Mouse (Mus musculus) frontal cortex, postnatal 14 days (tissue): ENCODE data around the gene Ebf1.

Experiments used
- DNase-seq, 2 experiments: peaks; one replicate each; pipeline ENCODE4 v3.0.0; 2022; ENCODE audit warnings: low spot score in 2 of 2

Gene Ebf1

DNA sequence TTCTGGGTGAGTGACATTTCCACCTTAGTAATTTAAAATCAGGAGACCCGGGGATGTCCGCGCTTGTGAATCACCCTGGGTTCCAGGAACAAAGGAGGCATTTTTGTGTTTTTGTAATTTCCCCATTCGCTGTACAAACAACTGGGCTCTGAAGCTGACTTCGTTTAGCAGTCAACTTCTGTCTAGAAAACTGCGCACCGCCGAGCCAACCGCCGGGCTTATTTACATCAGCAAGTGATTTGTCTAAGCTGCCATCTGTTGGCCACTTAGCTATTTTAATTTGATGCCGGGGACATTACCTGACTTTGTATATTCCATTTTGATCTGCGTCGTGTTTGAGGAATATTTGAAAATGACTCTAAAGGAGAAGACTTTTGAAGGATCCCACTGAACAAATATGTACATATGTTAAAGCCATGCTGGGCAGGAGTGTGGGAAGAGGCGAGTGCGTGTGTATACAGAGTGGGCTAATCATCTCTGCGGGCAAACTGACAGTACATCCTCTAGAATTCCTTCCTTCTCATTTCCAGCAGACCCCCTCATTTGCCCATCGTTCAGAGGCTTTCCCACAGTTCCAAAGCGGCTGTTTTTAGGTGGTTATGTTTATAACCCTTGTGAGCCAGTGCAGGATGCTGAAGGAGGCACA, 216.4 kb downstream of the Ebf1 start:
- no peak for DNase-seq

DNA sequence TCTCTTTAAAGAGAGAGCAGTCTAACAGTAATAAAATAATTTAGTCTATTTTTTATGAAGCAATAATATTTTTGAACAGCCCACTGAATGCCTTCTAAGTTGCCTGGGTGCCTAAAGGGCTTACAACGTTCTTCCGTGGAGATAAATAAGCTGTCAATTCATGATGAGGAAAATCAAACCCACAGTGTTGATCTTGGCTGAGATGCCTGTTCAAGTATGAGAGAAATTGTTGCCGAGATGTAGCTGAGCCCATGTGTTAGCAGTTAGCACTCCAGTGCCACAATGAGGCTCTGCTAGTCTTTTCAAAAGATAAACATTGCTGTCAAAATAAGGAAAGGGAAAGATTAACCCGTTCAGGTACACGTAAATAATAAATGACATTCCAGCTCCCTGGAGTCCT, 218.0 kb downstream of the Ebf1 start:
- no peak for DNase-seq

DNA sequence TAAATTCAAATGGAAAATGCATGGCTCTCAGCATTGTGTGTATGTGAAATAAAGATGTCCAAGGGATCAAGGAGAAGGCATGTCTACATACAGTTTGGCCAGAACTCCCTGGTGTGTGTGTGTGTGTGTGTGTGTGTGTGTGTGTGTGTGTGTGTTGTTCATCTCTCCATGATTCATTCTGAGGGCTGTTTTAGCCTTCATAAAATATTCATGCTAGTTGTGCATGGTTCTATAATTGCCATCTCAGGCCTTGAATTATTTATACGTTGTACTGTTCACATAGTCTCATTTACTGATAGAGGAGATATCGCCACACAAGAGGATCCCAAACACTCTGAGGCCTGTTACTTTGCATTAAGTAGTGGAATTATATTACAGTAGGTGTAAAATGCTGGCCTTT, 220.5 kb downstream of the Ebf1 start:
- DNase-seq = no peak

DNA sequence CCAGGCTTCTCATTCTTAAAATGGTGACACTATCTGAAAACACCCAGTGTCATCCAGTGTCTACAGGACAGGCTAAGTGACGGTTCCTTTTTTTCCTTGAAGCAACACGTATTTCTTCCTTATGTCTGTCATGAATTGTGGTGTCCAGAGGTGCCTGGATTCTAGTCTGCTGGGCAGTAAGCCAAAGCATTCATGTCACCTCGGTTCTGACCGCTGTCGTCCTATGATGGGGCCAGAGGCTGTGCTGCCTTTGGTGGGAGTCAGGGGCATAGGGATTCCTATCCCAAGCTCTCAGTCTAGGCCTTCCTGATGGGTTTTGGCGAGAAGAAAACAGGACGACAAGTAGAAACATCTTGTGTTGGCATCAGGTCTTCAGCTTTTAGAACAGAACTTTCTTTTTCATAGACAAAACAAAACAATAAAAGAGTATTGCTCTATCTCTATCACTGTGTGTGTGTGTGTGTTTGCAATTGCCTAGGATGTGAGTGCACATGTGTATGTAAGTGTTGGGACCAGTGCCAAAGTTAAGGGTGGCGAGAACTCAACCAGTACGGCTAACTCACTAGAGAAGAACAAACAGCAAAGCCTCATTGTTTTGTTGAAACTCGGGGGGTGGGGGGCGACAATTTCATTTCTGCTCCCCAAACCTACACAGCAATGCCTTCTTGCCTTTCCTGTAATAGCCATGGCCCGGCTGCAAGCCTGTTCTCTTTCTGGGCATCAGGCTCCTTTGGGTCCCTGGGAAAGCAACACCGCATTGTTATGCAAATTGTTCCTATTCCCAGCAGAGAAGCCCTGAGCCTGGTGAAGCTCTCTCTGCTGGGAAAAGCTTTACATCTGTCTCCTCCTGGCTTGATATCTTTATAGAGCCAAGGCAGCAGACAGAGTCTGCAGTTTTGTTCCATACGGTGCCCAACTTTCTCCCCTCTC, 224.3 kb downstream of the Ebf1 start:
- no peak for DNase-seq

DNA sequence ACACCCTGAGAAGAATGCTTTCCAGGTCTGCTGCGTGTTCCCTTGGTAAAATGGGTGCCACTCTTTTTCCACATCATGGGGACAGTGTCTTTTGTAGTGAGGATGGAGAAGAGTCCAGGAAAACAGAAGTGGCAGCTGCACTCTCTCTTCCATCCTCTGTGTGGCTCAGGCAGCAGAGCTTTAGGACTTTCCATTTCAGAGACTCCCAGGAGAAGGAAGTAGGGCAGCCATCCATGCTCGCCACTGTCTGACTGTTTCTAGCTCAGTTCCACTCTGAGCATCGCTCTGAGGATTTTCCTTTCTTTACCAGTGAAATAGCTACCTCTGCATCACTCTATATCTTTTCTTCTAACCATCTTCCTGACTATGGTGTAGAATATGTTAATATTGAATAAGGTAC, 234.8 kb downstream of the Ebf1 start:
- no peak for DNase-seq

DNA sequence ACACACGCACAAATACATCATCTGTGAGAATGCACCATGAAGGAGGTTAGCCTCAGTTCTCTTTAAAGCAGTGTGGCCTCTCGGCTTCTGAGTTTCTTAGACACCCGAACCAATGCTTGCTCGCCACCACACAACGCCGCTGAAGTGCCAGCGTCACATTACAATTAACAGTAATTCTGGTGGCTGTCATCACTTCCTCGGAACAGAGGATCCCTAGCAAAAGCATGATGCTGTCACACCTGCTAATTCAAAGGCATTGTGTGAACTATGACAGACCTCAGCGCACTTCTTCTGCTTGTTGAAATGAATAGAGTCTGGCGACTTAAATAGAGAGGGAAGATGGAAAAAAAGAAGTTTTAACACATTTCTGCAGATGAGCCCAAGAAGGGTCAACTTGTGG, 235.8 kb downstream of the Ebf1 start:
- no peak for DNase-seq

DNA sequence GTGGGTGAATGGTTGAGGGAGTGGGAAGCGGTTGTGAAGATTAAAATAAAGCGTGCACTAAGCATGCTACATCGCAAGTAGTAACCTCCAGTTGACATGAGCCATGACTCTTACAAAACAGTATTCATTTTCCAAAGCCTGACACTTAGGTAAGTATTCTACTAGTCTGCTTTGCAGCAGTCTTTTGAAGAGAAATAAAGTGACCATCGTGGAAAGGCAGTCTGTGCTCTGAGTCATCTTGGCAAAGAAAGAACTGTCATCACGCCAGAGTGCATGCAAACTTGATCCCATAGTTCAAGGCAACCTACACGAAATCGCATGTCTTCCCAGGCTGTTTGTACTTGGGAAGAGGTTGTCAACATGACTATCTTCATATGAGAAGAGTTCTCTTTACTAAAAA, 237.4 kb downstream of the Ebf1 start:
- no peak for DNase-seq

DNA sequence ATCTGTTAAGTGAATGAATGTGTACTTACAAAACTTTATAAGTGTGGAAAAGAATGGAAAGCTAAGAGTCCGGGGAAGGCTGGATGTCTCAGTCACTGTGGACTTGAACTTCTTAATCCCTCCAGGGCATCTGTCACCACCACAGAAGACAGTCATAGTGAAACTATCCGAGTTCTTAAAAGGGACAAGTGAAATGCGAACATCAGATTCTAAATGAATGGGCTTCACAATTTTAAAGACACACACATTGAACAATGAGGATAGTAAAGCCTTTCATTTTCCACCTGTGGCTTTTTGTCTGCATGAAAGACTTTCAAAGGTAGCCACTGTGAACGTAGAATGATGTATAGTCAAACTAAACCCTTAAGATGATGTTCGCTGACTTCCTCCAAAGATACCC, 244.0 kb downstream of the Ebf1 start:
- no peak for DNase-seq

DNA sequence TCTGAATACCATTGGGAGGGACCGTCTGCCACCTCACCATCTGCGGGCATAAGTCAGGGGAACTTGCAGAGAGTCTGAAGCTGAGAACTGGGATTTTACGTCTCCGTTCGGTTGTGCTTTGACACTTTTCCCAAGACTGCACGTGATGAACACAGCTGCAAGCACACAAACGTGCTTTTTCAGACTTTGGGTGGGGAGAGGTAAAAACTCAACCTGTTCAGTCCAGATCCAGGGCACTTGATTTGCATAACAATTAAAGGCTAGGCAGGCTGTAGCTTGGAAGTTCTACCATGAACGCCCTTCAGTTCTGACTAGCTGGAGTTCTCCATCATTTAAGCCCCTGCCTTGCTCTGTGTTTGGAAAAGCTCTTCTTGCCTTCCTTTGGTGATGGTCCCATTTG, 246.8 kb downstream of the Ebf1 start:
- no peak for DNase-seq

DNA sequence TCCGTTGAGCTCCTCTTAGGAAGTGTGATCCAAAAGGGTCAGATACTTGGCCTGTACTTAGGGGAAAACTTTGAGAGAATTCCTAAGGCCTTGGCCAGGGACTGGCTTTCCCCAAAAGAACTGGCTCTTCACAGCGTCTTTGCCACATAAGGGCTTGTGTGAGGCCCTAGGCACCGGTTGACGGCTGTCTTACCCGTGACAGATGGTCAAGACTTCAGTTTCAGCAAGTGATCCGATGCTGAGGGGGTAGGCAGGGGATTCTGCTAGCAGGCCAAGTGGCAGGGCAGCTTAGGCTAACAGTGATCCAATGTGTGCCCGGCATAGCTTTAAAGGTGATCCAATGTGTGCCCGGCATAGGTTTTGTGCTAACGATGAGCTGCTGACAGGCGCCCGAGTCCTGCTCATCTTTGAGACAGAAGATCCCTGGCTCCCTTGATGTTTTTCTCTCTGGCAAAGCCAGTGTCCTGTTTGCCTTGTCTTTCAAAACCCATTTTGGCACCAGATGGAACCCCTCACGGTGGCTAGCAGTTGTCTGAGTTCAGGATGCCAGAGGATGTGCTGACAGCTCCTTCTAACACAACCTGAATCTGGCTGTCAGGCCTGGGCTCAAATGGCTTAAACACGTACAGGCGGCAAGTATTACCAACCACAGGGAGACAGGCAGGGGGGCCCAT, 249.5 kb downstream of the Ebf1 start:
- DNase-seq = no peak

DNA sequence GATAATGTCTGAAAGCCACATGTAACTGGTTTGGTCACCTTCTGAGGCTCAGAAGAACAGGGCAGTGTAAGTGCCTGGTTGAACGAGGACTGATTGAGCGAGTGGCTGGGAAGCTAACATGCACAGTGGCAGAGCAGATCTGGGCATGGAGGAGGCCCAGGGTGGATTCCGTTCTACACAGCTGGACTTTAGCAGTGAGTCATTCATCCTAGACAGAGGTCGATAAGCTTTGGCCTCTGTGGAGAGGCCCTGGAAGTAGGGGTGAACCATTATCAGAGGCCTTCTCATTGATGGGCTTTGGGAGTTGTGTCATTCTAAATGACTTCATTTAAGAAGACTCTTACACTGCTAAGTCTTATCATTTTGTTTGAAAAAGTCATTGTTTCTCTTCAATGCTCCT, 250.3 kb downstream of the Ebf1 start:
- DNase-seq = no peak

DNA sequence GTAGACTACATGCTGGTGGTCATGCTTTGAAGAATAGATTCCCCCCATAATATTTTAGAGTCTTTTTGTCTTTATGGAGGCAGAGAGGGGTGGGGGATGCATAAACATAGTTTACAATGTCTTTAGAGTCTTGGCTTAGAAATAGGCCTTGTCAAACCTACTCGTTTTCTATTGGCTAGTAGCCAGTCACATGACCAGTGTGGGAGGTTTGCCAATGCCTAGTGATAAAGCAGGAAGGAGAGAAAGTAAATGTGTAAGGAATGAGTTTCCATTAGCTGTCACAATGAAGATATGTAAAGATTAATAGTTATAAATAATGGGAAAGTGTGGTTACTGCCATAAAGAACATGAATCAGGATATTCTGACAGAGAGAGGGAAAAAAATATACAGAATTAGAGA, 256.8 kb downstream of the Ebf1 start:
- no peak for DNase-seq

DNA sequence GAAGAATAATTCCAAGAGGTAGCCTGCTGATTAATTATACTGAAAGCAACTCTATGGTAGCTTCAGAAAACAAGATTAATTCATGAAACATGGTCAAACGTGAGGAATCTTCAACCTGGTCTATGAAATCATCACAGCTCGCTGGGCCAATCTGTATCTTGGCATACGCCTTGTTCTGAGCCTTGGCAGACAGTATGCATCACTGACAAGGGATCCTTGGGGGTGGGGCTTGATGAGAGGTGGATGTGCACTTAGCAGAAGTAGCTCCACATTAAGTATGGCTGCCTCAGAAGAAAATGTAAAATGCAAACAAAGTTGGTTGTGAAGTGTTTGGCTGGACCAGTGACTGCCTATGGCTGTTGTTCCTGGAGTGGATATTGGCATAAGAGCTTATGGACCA, 258.1 kb downstream of the Ebf1 start:
- no peak for DNase-seq

DNA sequence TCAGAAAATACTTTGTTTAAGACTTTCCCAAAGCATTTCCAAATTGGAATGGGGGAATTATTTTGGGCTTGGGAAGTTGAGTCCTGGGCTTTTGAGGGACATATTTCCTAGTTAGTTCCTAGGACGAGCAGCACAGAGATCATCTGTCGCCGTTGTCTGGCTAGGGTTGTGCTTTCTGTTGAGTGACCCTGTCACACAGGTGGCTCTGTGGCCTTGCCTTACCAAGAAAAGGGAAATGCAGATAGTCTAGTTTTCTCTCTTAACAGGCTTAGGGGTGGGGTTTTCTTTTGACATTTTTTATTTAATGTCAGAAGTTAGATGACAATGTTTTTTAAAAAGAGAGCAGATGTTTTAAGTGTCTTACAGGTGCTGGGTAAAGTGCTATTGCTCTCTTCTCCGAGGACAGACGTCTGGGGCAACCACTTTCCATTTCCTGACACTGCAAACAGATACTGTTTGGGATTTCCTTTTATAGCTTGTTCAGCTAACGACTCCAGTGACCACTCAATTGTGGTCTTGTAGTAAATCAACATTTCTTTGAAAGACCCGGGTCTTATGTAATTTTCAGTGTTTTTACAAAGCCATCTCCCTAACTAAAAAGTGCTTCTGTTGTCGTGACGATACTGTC, 264.1 kb downstream of the Ebf1 start:
- DNase-seq = no peak

DNA sequence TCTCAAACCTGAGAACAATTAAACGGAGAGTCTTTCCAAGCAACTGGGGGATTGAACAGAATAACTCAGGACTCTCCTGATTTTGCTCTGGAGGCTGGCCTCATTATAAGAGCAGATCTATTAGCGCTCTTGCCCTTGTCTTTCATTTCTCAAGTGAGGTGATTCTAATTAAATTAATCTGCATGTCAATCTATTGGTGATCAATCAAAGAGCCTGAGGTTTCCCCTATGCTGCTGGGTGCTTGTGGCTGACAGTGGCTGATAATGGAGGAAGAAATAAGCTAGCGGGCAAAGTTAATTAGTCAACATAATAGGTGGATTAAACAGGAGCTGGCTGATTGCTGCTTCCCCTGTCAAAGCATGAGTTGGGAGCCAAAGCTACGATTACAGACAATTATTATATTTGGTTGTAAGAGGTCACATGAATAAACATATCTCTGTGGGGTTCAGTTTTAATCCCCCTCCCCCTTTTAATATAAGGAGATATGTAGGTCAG, 265.4 kb downstream of the Ebf1 start:
- DNase-seq = no peak

DNA sequence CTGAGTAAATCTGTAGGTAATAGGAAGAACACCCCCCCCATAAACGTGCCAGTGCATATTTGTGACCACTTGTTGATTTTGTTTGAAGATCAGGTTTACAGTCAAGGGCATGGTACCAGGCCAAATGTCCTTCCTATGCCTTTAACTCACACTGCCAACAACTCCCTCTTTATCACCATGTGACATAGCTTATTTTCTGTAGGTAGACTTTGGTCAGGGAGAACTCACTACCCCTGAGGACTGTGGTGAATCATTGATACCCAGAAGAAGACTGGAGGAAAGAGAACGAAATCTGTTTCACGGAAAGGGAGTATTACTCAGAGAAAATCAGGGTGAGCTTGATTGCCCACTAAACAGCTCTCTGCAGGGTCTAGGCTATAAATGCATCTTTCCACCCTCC, 267.2 kb downstream of the Ebf1 start:
- no peak for DNase-seq

DNA sequence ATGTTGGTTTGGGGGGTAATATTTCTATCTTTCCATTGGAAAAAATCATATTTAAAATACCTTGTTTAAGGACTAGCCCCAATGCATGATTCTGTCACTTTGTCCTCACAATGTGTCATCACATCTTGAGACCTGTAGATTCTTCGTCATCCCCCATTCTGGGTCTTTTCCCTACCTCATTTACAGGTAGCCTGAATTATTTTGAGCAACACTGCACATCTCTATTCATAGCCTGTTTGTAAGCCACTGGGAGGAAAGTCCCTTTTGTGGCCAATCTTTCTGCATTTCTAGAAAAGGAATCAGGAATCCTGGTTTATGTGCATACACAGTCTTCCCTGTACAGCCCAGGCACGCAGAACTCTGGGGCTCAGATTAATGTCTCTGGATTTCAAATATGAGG, 269.8 kb downstream of the Ebf1 start:
- DNase-seq = no peak

DNA sequence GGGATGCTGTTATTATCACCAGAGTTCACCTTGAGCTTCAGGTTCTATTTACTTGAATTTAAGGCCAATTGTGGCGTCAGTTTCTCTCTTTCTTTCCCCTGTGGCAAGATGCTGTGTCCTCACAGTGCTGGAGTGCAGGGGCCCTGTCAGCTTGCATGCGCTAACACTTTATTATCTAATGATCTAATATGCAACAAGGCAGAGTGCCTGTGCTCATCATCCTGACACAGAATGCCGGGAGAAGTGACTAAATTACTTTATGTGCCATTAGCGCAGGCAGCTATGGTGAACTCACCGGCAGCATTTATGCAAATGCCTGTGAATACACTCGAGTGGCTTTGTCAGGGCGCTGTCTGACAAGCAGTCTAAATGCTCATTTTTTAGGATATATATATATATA, 270.6 kb downstream of the Ebf1 start:
- DNase-seq = no peak

DNA sequence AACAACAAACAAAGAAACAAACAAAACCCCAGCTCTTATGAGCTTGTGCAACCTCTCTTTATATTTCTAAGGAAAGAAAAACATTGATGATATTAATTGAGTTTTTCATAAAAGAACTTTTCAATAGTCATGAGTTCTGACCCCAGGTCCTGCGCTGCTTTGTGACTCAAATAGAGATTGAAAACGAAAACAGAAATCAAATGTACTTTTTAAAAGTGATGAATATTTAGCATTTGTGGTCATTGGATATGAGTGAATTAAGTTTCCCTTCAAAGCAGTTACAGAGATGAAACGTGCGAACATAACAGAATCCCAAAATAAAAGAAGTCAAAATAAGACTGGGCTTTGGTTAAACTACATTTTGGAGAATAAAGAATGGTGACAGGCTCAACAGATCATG, 271.3 kb downstream of the Ebf1 start:
- no peak for DNase-seq

DNA sequence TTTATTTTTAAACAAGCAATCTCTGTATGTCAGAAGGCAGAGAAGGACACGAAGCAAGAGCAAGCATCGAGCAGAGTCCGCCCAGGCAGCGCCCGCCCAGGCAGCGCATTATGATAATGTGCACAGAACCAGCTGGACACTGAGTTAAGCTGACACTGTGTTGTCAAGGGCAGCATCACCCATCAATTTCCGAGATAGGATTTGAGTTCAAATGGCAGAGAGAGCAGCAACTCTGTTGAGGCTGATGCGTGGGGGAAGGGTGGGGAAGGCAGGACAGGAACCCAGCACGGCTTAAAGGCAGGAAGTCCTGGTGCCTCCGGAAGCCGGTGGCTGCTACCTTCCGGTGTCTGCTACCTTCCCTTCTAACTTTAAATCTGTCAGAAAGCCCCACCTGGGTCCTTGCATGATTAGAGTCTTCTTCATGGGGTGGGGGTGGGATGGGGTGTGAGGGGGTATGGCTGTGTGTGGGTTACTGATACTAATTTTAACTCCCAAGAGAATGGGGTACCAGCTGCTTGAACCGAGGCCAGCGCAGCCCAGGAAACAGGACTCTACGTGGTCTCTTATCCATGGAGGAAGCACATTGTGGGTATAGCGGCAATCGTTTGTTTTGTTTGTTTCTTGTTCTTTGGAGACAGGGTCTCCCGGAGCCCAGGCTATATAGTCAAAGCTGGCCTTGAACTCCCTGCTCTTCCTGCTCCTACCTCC, 275.9 kb downstream of the Ebf1 start:
- no peak for DNase-seq

DNA sequence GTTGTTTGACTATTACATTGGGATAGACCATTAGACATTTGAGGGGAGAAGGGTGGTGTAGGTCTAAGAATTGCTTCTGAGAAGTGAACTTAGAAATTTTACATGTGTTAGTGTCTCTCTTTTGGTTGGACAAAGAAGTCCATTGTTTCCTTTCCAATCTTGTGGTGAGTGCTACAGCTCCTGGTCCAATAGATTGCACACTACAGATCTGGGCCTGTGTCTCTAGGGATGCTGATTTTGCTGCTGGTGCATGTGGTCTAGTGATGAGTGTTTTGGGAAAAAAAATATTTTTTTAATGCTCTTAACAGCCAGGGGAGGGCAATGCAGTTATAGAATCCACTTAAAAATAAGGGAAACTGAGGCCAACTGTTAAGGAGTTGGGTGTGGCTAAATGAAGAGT, 276.9 kb downstream of the Ebf1 start:
- DNase-seq = no peak

DNA sequence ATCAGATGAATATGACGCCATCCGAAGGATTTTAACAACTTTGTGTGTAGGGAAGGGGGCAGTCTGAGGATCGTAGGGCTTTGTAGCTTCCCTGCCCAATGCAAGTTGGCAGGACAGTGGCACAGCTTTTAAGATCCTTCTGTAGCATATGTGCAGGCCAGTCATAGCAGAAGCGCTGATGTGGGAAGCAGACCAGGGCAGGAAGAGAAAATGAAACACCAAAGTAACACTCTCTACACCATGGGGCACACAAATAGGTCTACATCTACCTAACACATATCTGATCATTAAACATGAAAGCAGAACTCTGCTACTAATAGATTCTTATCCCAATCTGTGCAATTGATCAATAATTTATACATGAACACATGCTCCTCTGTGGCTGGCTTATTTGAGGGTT, 277.7 kb downstream of the Ebf1 start:
- no peak for DNase-seq
